ENCODE assay signal across 25 mouse cellular contexts in the genomic region with DNA sequence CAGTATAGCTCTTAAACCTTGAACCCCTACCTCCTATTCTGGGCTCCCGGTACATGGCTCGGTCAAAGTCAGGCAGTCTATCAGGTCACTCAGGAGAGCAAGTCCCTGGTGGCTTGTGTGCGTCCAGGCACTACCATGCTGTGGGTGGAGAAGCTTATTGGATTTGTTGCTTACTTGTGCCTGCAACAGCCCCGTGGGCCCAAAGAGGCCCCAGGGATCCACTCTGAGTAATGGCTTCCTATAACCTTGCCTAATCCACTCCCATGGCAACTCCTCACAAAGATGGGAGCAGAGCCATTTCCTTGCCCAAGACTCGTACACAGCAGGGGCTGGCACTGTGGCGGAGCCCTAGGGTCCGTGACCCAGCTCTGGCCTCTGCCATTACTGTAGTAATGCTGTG. TPM values are rescaled to one million over a fixed set of nuclear protein-coding genes. Genes with fewer than 3 reads are reported as not detected.
DNase-seq lines count a peak whose midpoint lies in the region; ATAC-seq and TF ChIP-seq lines count a peak whose summit lies in the region.
"Had no signal": no experiment of that assay in that cellular context is flagged by ENCODE, and none has a peak within 500 bp of the region (broad histone marks: within the 10 kb centered on the region; RNA-seq: fewer than 3 reads in every experiment).

No protein-coding gene starts in this region.

- H3K36me3 ChIP-seq in midbrain, embryonic 11.5 days (ENCODE audit: control insufficient read depth, insufficient read depth, low read length): peaks cover 5% of the 10 kb centered on the region; the same call in 1 of the 2 replicates
- H3K36me3 ChIP-seq in midbrain, embryonic 16.5 days (ENCODE audit: control insufficient read depth, insufficient read depth, low read length): peaks cover 16% of the 10 kb centered on the region; the same call in 1 of the 2 replicates
- H3K36me3 ChIP-seq in embryonic facial prominence, embryonic 15.5 days: peaks cover 25% of the 10 kb centered on the region
- H3K36me3 ChIP-seq in hindbrain, embryonic 16.5 days (ENCODE audit: control insufficient read depth, insufficient read depth, low read length): peaks cover 17% of the 10 kb centered on the region
- H3K36me3 ChIP-seq: heart, embryonic 15.5 days had no signal

- H3K4me1 ChIP-seq in midbrain, embryonic 11.5 days (ENCODE audit: control insufficient read depth, insufficient read depth, low read length): no peaks in the 10 kb centered on the region
- no peaks in the 10 kb centered on the region for H3K4me1 ChIP-seq in midbrain, embryonic 16.5 days (ENCODE audit: control insufficient read depth, insufficient read depth, low read length)
- peaks cover 14% of the 10 kb centered on the region; the same call in 1 of the 2 replicates for H3K4me1 ChIP-seq in embryonic facial prominence, embryonic 15.5 days
- H3K4me1 ChIP-seq in hindbrain, embryonic 16.5 days (ENCODE audit: control insufficient read depth, insufficient read depth, low read depth, low read length): peaks cover 4% of the 10 kb centered on the region; the same call in 1 of the 2 replicates
- H3K4me1 ChIP-seq: forebrain, embryonic 15.5 days had no signal

- POLR2A ChIA-PET in Patski (lab: Charles Lee): no interaction called here

- no peak overlapping the region for H3K4me2 ChIP-seq in midbrain, embryonic 11.5 days
- no peak overlapping the region for H3K4me2 ChIP-seq in midbrain, embryonic 16.5 days (ENCODE audit: low read length)
- H3K4me2 ChIP-seq in embryonic facial prominence, embryonic 15.5 days (replicated peaks): no peak overlapping the region
- no peak overlapping the region for H3K4me2 ChIP-seq in hindbrain, embryonic 16.5 days (ENCODE audit: low read length)
- H3K4me2 ChIP-seq: embryonic facial prominence, embryonic 13.5 days; forebrain, embryonic 15.5 days; heart, embryonic 15.5 days; hindbrain, embryonic 14.5 days; liver, embryonic 13.5 days had no signal

- no peak overlapping the region for H3K4me3 ChIP-seq in gastrocnemius, adult 2 months
- no peak overlapping the region for H3K4me3 ChIP-seq in midbrain, embryonic 11.5 days (ENCODE audit: low read depth, low read length)
- H3K4me3 ChIP-seq in midbrain, embryonic 16.5 days (ENCODE audit: low read depth, low read length): no peak overlapping the region
- no peak overlapping the region for H3K4me3 ChIP-seq in embryonic facial prominence, embryonic 15.5 days (replicated peaks)
- no peak overlapping the region for H3K4me3 ChIP-seq in hindbrain, embryonic 16.5 days (ENCODE audit: low read length)
- H3K4me3 ChIP-seq: embryonic facial prominence, embryonic 13.5 days; forebrain, embryonic 15.5 days; heart, embryonic 15.5 days; left cerebral cortex, adult 2 months; liver, embryonic 13.5 days; megakaryocyte, embryonic 14.5 days had no signal

- no peak overlapping the region for H3K9ac ChIP-seq in midbrain, embryonic 11.5 days (ENCODE audit: low read length)
- no peak overlapping the region for H3K9ac ChIP-seq in midbrain, embryonic 16.5 days (ENCODE audit: low read depth, low read length)
- H3K9ac ChIP-seq in embryonic facial prominence, embryonic 15.5 days: no peak overlapping the region
- no peak overlapping the region for H3K9ac ChIP-seq in hindbrain, embryonic 16.5 days (ENCODE audit: low read depth, low read length)
- H3K9ac ChIP-seq: embryonic facial prominence, embryonic 13.5 days; forebrain, embryonic 15.5 days; heart, embryonic 15.5 days; hindbrain, embryonic 14.5 days; liver, embryonic 13.5 days had no signal

- H3K27me3 ChIP-seq in midbrain, embryonic 11.5 days (ENCODE audit: control insufficient read depth, insufficient read depth, low read length): no peaks in the 10 kb centered on the region
- H3K27me3 ChIP-seq in midbrain, embryonic 16.5 days (ENCODE audit: control insufficient read depth, insufficient read depth, low read depth, low read length): no peaks in the 10 kb centered on the region
- H3K27me3 ChIP-seq in Patski: no peaks in the 10 kb centered on the region
- H3K27me3 ChIP-seq in embryonic facial prominence, embryonic 15.5 days: no peaks in the 10 kb centered on the region
- H3K27me3 ChIP-seq in hindbrain, embryonic 16.5 days (replicated peaks; ENCODE audit: control insufficient read depth, insufficient read depth, low read length): no peaks in the 10 kb centered on the region
- H3K27me3 ChIP-seq: embryonic facial prominence, embryonic 13.5 days; forebrain, embryonic 15.5 days; heart, embryonic 15.5 days; liver, embryonic 13.5 days had no signal

- no peak for DNase-seq in gastrocnemius, adult 2 months
- no peak for DNase-seq in gastrocnemius, postnatal 14 days
- peak; percentile 79 for DNase-seq in midbrain, embryonic 11.5 days (ENCODE audit: low spot score, missing footprints)
- DNase-seq in Patski (ENCODE audit: low read depth, low spot score): peak; percentile 12
- DNase-seq in left cerebral cortex, adult 11 months (ENCODE audit: low spot score): no peak
- DNase-seq: cerebellum, adult 11-12 months; cerebellum, postnatal 10 days; gastrocnemius, postnatal 36 days; heart, postnatal 4 days; layer of hippocampus, adult 9-11 months; liver, embryonic 13.5 days; lung, adult 2 months; lung, postnatal 36 days; retina, postnatal 1 day; right cerebral cortex, postnatal 25 days; spleen, adult 18-20 months had no signal

- CTCF ChIA-PET in Patski (lab: Charles Lee): no interaction called here

- ATAC-seq in midbrain, embryonic 11.5 days (ENCODE audit: low FRiP score): peak; percentile 20
- no peak for ATAC-seq in midbrain, embryonic 16.5 days
- ATAC-seq in Patski: peak; percentile 27
- ATAC-seq in embryonic facial prominence, embryonic 15.5 days (ENCODE audit: insufficient number of reproducible peaks, low FRiP score, low TSS enrichment, low read depth): peak; percentile 9; the same call in 1 of the 2 replicates
- ATAC-seq in hindbrain, embryonic 16.5 days: no peak
- ATAC-seq: forebrain, embryonic 15.5 days had no signal

- intact Hi-C loops in gastrocnemius, adult 2 months (cut with DNase I): no loop called here
- intact Hi-C loops in gastrocnemius, postnatal 14 days (cut with DNase I; ENCODE audit: low total_unique reads): no loop called here

- in situ Hi-C loops in Patski (cut with MboI; ENCODE audit: low pct_unique_long_range_greater_than_20kb): loop anchor here (10.0 kb wide), 1 partner anchor 484 kb away; no protein-coding TSS in a partner anchor

- peak overlapping the region; percentile 28; the same call in 1 of the 2 replicates for H3K27ac ChIP-seq in gastrocnemius, adult 2 months
- no peak overlapping the region for H3K27ac ChIP-seq in midbrain, embryonic 11.5 days (ENCODE audit: low read depth, low read length)
- no peak overlapping the region for H3K27ac ChIP-seq in midbrain, embryonic 16.5 days (ENCODE audit: low read length)
- no peak overlapping the region for H3K27ac ChIP-seq in embryonic facial prominence, embryonic 15.5 days (replicated peaks)
- no peak overlapping the region for H3K27ac ChIP-seq in hindbrain, embryonic 16.5 days (ENCODE audit: low read depth, low read length)
- H3K27ac ChIP-seq: embryonic facial prominence, embryonic 13.5 days; forebrain, embryonic 15.5 days; heart, embryonic 15.5 days; hindbrain, embryonic 14.5 days; left cerebral cortex, adult 2 months; liver, embryonic 13.5 days had no signal

- 84% methylated on average over 7 of the region's 7 CpGs for WGBS in midbrain, embryonic 11.5 days
- WGBS in midbrain, embryonic 16.5 days: 80% methylated on average over 7 of the region's 7 CpGs
- WGBS in embryonic facial prominence, embryonic 15.5 days: 82% methylated on average over 7 of the region's 7 CpGs
- WGBS in hindbrain, embryonic 16.5 days: 82% methylated on average over 7 of the region's 7 CpGs

- no peaks in the 10 kb centered on the region for H3K9me3 ChIP-seq in midbrain, embryonic 11.5 days (ENCODE audit: control insufficient read depth, low read length)
- no peaks in the 10 kb centered on the region for H3K9me3 ChIP-seq in midbrain, embryonic 16.5 days (replicated peaks; ENCODE audit: control insufficient read depth, low read length, poor library complexity, severe bottlenecking)
- H3K9me3 ChIP-seq in embryonic facial prominence, embryonic 15.5 days (replicated peaks): no peaks in the 10 kb centered on the region
- H3K9me3 ChIP-seq in hindbrain, embryonic 16.5 days (ENCODE audit: control insufficient read depth, low read length): no peaks in the 10 kb centered on the region
- H3K9me3 ChIP-seq: embryonic facial prominence, embryonic 13.5 days; forebrain, embryonic 15.5 days; heart, embryonic 15.5 days; liver, embryonic 13.5 days; megakaryocyte, embryonic 14.5 days had no signal

- TF ChIP-seq CTCF in gastrocnemius, adult 2 months (IDR thresholded peaks at IDR 0.05): no peak
- no peak for TF ChIP-seq CTCF in Patski (IDR thresholded peaks at IDR 0.05)

RNA-seq across cellular contexts. Expression of gene Adamts7, which starts 38.2 kb away (rescaled TPM):
- total RNA-seq in gastrocnemius, adult 2 months (2021): under 1 TPM; 0.41 to 0.59 TPM
- 1 to 10 TPM; 4.3 TPM for total RNA-seq in gastrocnemius, postnatal 14 days (2021)
- polyA plus RNA-seq in midbrain, embryonic 11.5 days (2014; fragmentation: Nextera tagmentation; extraction: Ambion mirVana): 11.4 and 11.5 TPM in 2 replicates
- polyA plus RNA-seq in midbrain, embryonic 16.5 days (2015; fragmentation: Nextera tagmentation; extraction: Ambion mirVana): 7.0 and 8.8 TPM in 2 replicates
- 7.9 TPM for polyA plus RNA-seq in Patski (2021)
- 14.7 and 15.6 TPM in 2 replicates for polyA plus RNA-seq in embryonic facial prominence, embryonic 15.5 days (2015; fragmentation: Nextera tagmentation; extraction: Ambion mirVana)
- 4.9 and 9.4 TPM in 2 replicates for polyA plus RNA-seq in hindbrain, embryonic 16.5 days (2015; fragmentation: Nextera tagmentation; extraction: Ambion mirVana)

Comparison
In these comparisons a context has a peak if more than half of its experiments do, and no peak if none do; other contexts are left out.
1. ATAC-seq: peak in midbrain, embryonic 11.5 days (single experiment), Patski (single experiment) and embryonic facial prominence, embryonic 15.5 days (single experiment); none in midbrain, embryonic 16.5 days (single experiment) and hindbrain, embryonic 16.5 days (single experiment).
2. DNase-seq: peak in midbrain, embryonic 11.5 days (single experiment) and Patski (single experiment); none in gastrocnemius, adult 2 months (single experiment), gastrocnemius, postnatal 14 days (single experiment) and left cerebral cortex, adult 11 months (single experiment).